Mouse (Mus musculus) right cerebral cortex, postnatal 4 days (tissue): ENCODE results near the gene Morc3.

ENCODE experiments used
- DNase-seq: peaks from one replicate; pipeline ENCODE4 v3.0.0-alpha.2; 2022

Morc3 gene

GRCm38 (mm10) chr16:93831627-93832395 is at the start of gene Morc3:
Gene Morc3, plus strand, starts transcription at chr16:93832121.
- peak; percentile 99 for DNase-seq

DNA sequence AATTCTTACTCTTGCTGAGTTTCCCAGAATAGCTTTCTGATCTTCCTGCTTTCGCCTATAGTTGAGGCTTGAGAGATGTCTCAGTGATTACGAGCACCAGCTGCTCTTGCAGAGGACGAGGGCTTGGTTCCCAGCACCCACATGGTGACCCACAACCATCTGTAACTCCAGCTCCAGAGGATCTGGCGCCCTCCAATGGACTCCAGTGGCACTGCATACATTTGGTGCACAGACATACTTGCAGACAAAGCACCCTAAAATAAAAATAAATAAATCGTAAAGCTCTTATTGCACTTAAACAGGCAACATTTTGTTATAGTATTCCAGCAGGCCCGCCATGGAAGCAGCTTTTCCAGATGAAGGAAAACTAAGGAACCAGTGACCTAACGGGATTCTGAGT is 47.7 kb upstream of the Morc3 start:
- no peak for DNase-seq

- peak; percentile 78 for DNase-seq
Measured at GRCm38 (mm10) chr16:93785805-93786204, 46.1 kb upstream of the Morc3 start.

DNA sequence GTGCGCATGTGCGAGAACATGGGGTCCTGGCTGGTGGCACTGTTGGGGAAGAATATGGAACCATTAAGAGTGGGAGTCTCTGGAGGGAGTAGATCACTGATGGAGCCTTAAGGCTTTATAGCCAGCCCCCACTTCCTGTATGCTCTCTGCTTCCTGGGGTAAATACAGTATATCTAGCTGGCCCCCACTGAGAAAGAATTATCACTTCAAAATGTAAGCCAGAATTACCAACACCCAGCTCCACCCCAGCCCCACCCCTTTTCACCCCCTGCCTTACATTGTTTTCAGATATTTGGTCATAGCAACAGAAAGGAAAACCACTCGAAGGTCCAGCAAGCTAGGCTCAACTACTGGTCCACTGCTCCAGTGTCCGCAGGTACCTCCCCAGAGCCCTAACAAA is 43.5 kb upstream of the Morc3 start:
- DNase-seq, result no peak

GRCm38 (mm10) chr16:93788881-93789280 is 43.0 kb upstream of the Morc3 start:
- no peak for DNase-seq

GRCm38 (mm10) chr16:93789971-93790755 is 41.8 kb upstream of the Morc3 start:
- no peak for DNase-seq

DNA sequence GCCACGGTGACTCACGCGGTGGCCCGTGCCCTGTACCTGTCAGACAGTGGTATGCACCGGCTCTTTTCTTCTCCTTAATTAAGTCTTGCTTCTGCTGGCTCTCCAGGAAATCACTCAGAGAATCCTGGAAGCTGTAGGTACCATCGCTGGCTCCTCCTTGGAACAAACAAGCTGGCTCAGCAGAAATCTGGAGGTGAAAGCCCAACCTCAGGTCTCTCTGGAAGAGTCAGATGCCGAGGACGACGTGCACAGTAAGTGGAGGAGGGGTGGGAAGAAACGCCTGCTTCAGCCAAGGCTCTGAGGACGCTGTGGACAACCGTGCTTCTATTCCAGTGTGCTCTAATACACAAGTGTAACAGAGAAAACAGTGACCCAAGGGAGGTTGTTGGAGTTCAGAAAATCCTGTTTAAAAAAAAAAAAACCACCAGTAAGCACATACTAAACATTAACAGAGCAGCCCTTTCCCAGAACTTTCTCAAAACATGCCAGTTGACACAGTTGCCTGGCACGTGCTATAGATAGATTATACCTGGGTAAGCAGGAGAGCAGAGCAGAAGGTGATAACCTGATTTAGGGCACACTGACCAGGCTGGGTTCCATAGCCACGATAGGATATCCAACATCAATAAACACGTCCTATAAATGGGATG is 38.8 kb upstream of the Morc3 start:
- DNase-seq, result no peak

DNA sequence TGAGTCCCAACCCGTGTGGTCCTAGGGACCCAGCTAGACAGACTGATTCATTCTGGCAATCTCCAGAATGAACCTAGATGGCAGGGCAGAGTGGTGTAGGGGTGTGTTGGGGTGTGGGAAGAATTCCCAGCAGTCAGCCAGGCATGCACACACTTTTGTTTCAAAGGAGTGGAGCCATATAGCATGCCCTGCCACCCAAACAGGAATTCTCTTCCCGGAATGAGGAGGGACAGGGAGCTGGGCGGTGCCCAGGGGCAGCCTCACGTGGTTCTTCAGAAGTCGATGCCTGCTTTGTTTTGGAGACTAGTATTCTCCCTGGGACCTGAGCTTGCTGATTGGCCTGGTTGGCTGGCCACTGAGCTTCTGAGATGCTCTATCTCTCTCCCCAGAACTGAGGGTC is 37.1 kb upstream of the Morc3 start:
- DNase-seq, result no peak

GRCm38 (mm10) chr16:93795391-93795790 is 36.5 kb upstream of the Morc3 start:
- DNase-seq, result no peak

DNA sequence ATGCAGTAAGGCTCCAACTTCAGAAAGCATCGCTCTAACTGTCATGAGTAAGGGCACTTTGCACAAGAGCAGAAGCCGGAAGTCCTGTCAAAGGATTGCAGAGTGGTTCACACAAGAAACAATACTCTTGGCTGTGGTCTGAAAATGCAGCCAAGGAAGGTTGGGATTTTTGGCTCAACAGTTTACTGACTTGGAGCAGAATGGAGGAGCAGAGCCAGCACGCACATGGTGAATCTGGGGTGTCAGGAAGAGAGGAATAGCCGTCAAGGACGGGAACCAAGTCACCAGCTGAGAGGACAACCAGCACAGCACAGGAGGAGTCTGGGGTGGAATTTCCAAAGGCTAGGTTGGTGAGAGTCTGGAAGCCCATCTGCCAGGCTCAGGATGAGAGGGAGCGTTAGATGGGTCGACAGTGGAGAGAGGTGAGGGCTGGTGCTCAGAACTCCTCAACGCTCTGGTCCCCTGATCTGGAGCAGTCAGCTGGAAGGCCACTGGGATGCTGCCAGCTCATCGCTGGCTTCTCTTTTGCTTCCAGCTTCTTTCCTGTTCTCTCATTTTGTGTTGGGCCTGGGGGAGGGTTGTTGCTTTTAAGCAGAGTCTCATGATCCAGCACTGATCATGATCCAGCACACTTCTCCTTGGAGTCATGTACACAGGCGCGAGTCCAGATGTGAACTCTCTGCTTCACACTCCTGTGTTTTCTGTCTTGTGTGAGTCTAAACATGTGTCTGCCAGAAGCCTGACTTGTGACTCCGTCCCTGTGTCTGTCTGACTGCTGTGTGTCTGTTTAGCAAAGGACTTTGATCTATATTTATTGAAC is 34.7 kb upstream of the Morc3 start:
- no peak for DNase-seq

- DNase-seq, result no peak
Measured at GRCm38 (mm10) chr16:93797841-93798492, 34.0 kb upstream of the Morc3 start.

DNA sequence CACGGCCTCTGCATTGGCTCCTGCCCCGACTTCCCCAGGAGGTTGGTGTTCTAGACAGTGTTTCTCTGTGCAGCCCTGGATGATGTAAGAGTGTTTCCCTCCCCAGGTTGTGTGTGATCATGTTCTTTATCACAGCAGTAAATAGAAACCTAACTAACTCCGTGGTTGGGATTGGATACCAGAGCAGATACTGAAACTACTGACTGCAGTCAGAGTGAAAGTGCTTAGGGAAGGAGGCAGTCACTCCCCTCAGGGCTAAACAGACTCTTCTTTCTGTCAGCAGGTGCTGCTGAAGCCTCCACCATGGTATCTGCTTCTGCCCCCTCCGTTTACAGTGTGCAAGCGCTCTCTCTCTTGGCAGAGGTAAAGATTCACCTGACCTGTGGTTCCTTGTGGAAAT is 33.3 kb upstream of the Morc3 start:
- DNase-seq, result no peak

DNA sequence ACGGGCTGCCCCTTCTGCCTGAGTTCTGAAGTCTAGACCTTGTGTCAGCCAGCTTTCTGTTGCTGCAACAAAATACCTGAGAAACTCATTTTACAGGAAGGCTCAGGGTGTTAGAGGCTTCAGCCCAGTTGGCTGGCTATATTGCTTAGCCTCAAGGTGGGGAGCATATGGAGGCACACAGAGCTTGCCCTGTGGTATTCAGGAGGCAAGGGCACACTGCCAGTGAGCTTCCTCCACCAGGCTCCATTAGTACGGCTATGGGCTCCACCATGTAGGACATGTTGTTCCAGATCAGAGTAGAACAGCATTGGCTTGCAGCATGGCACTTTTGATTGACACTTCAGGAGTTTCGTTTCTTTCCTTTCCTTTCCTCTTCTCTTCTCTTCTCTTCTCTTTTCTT is 32.9 kb upstream of the Morc3 start:
- no peak for DNase-seq

DNA sequence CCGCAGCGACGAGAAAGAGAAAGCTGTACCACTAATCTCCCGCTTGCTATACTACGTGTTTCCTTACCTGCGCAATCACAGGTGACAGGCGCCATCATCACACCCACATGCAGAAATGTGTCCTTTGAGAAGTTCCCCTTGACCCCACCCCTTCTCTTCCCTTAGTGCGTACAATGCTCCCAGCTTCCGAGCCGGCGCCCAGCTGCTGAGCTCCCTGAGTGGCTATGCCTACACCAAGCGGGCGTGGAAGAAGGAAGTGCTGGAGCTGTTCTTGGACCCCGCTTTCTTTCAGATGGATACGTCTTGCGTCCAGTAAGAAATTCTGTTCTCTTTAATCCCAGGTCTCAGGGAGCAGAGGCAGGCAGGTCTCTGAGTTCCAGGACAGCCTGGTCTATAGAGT is 32.0 kb upstream of the Morc3 start:
- no peak for DNase-seq

DNA sequence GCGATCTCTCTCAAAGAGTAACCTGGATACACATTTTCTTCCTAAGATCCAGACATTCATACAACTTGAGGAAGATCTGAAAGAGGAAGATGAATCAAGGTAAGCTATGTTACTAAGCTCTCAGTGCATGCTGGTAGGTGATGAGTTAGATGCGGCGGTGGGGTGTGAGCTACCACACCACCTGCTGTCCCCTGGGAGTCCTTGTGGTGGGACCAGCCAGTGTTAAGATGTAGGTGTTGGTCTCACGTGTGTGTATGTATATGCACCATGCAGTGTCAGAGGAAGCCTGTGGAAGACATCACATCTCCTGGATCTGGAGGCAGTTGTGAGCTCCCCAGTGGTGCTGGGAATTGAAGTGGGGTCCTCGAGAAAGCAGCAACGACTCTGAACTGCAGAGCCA is 24.8 kb upstream of the Morc3 start:
- DNase-seq, result no peak

DNA sequence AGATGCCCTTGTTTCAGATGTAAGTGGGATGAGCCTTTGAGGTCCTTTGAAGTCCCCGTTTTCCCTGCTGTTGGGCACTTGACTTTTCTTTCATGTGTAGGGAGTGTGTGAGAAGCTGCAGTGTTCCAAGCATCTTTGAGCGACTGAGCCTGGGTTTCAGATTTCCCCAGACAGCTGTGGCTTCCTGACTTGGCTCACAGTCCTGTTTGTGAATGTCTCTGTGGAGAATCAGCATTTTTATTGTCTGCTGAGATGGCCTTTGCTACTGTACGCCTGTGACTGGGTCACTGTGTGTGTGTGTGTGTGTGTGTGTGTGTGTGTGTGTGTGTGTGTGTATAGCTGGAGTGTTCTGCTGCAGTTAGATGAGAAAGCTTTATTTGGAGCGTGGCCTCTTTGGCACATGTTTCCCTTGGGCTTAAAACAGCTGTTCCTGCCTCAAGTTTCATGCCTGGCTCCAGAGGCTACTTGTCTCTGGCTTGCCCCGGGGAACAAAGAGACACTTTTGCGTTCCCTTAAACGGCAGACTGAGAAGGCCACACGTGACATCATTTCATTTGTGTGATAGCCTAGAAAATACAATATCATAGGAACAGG is 23.9 kb upstream of the Morc3 start:
- DNase-seq, result no peak

GRCm38 (mm10) chr16:93815856-93816736 is 15.8 kb upstream of the Morc3 start:
- DNase-seq, result peak; percentile 30

- no peak for DNase-seq
Measured at GRCm38 (mm10) chr16:93816861-93817260, 15.1 kb upstream of the Morc3 start.

DNA sequence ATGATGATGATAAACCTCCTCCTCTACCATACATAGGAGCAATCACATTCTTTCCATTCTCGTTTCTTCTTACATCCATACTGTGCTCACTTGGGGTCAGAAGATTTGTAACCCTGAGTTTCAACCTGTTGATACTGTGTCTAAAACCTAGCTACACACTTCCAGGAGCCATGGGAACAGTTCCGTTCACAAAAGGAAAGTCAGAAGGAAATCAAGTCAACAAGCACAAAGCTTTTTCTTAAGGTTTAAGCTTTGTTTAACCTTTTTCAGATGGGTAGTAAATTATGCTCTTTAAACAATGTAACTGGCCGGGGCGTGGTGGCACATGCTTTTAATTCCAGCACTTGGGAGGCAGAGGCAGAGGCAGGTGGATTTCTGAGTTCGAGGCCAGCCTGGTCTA is 14.6 kb upstream of the Morc3 start:
- DNase-seq, result no peak

DNA sequence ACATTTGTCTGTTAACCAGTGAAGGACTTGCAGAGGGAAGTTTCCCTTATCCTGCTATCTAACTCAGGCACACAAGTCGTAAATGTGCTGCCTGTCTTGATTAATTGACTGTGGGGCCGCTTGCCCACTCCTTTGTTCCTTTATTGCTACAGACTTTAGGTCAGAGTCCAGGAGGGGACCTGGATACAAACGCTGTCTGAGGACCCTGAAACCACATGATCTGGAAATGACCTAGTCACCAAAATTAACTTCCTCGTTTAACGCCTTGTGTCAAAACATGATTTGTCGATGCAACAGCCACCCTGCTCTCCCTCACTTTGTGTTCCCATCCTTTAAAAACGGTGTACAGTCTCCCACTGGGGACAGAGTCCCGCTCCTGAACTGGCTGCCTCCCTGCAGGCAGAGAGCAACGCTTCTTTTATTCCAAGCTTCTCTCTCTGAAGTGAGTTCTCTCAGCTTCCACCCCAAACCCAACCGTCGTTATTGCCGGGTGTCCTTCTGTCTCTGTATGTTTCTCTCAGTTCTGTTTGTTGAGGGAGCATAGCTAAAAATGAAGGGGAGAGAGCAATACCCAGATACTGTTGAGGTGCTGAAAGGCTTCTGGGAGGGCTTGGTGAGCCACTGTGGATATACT is 13.1 kb upstream of the Morc3 start:
- DNase-seq, result no peak

GRCm38 (mm10) chr16:93819325-93819696 is 12.6 kb upstream of the Morc3 start:
- no peak for DNase-seq
